Mouse (Mus musculus) heart, postnatal 0 days (tissue): ENCODE measurements around the gene Tbc1d9b. TPM values are rescaled to one million over a fixed set of nuclear protein-coding genes. Genes with fewer than 3 reads are reported as not detected.

Experiments
- ATAC-seq: fragments of 200-750 bp; cut with Nextera tagmentation; 2 replicates; pipeline ENCODE4 v1.8.0; 2017; ENCODE audit warnings: low read depth, moderate number of reproducible peaks, moderate library complexity; ENCODE audit not compliant: insufficient read depth
- DNase-seq: peaks from one replicate; pipeline ENCODE4 v3.0.0-alpha.2; 2016; ENCODE audit warnings: low spot score
- H3K27ac ChIP-seq: fragments of 300-500 bp; sonication (generic); 2 replicates; pipeline ENCODE4 v1.5.1; 2014; ENCODE audit warnings: low read depth, mild to moderate bottlenecking
- H3K27me3 ChIP-seq: fragments of 300-500 bp; sonication (generic); 2 replicates; pipeline ENCODE4 v1.6.1; 2014; ENCODE audit warnings: low read length, mixed read lengths; ENCODE audit not compliant: control insufficient read depth, insufficient read depth
- H3K36me3 ChIP-seq: fragments of 300-500 bp; sonication (generic); replicated peaks from 2 replicates; pipeline ENCODE4 v1.6.1; 2014; ENCODE audit warnings: low read length, mixed read lengths; ENCODE audit not compliant: control insufficient read depth, insufficient read depth
- H3K4me1 ChIP-seq: fragments of 300-500 bp; sonication (generic); 2 replicates; pipeline ENCODE4 v1.6.1; 2014; ENCODE audit warnings: antibody characterized with exemption; ENCODE audit not compliant: control insufficient read depth, insufficient read depth
- H3K4me2 ChIP-seq: fragments of 300-500 bp; sonication (generic); 2 replicates; pipeline ENCODE4 v1.6.1; 2014; ENCODE audit warnings: low read depth, mild to moderate bottlenecking, low read length, moderate library complexity
- H3K4me3 ChIP-seq: fragments of 300-500 bp; sonication (generic); 2 replicates; pipeline ENCODE4 v1.5.1; 2014; ENCODE audit warnings: low read depth, low read length
- H3K9ac ChIP-seq: fragments of 300-500 bp; sonication (generic); replicated peaks from 2 replicates; pipeline ENCODE4 v1.6.1; 2014; ENCODE audit warnings: low read depth, low read length, mixed read lengths
- H3K9me3 ChIP-seq: fragments of 300-500 bp; sonication (generic); replicated peaks from 2 replicates; pipeline ENCODE4 v1.6.1; 2016; ENCODE audit warnings: low read length; ENCODE audit not compliant: control insufficient read depth
- CTCF ChIP-seq: IDR thresholded peaks from 2 replicates; pipeline ENCODE4 v1.5.1; 2016; ENCODE audit warnings: antibody characterized with exemption, control low read depth, low read depth
- EP300 ChIP-seq: IDR thresholded peaks from 2 replicates; pipeline ENCODE4 v1.6.1; 2016; ENCODE audit warnings: antibody characterized with exemption, low read depth
- WGBS: fragments of 180-500 bp; shearing (Covaris S2); extraction: QIAGEN DNeasy Blood & Tissue Kit; methylation state at CpG from one replicate; pipeline ENCODE4 v1.1.7; 2014; 5-methylcytosine and 5-hydroxymethylcytosine counted together
- polyA plus RNA-seq: library from polyadenylated mRNA; unstranded; fragments of >200 nt; fragmentation: Nextera tagmentation; extraction: Ambion mirVana; gene quantifications from 2 replicates; pipeline ENCODE4 v1.2.1, GENCODE M21; 2015
- total RNA-seq: library from RNA; depleted of rRNA; stranded (reverse); fragments of >200 nt; gene quantifications from 2 replicates; pipeline ENCODE4 v1.2.3, GENCODE M21; 2014; ENCODE audit warnings: low replicate concordance; rRNA removed

The Tbc1d9b gene
- total and polyA plus RNA-seq, 2 experiments from 2014 or later = 18.4 to 37.6 TPM

DNA sequence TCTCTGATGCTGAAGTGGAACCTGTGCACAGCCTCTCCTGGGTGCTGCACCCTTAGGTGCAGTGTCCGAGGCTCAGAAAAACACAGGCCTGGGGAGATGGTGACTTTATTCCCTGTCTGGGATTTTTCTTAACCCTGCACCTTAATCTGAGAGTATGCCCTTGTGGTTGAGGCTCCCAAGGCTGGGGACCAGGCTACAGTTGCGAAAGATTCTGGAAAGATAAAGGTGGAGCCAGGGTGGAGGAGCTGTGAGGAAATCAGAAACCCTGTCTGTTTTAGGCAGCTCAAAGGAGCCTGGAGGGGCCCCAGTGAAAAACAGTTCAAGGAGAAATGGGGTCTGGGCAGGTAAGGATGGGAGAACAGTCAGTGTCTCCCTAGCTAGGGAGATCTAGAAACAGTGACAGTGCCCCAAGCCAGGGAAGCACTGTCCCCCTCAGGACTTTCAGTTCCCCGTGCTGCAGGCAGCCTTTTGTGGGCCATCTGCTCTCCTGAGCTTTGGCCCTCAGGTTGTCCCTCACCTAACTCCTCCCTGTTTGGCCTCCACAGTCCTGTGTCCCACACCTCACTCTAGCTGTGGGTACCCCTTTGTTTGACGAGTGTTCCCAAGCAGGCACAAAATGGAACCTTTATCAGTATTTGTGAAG is 85.6 kb downstream of the Tbc1d9b start:
- Histone ChIP-seq H3K4me1 (peaks cover 33% of the 10 kb centered on the region), H3K9me3 (no peaks in the 10 kb centered on the region), H3K4me3 (no peak overlapping the region), H3K9ac (no peak overlapping the region), H3K4me2 (no peak overlapping the region), H3K27me3 (no peaks in the 10 kb centered on the region), H3K36me3 (no peaks in the 10 kb centered on the region), H3K27ac (no peak overlapping the region)
- DNase-seq (no peak), ATAC-seq (no peak)
- WGBS = 81% methylated on average over 4 of the region's 4 CpGs
- no peak for TF ChIP-seq CTCF
- TF ChIP-seq EP300 = no peak

DNA sequence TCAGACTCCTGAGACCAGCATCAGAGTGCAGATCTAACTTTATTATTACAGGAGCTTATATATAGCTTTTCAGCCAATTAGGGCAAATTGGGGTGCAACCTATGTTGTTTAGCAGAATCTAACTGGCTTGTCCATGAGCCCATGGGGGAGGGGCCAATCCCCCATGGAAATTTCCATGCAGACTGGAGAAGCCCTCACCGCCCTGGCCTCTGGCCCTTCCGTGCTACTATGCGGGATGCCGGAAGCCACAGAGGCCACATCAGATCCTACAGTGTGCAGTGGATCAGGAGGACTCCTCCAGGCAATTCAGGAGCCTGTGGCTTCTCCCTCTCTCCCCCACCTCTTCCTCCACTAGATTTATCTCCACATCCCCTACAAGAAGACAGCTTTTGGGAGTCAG is 86.6 kb downstream of the Tbc1d9b start:
- H3K4me2 ChIP-seq = no peak overlapping the region
- no peaks in the 10 kb centered on the region for H3K9me3 ChIP-seq
- 41% methylated on average over 4 of the region's 4 CpGs for WGBS
- H3K27ac ChIP-seq = no peak overlapping the region
- no peak overlapping the region for H3K9ac ChIP-seq
- no peaks in the 10 kb centered on the region for H3K27me3 ChIP-seq
- no peak overlapping the region for H3K4me3 ChIP-seq
- ATAC-seq = no peak
- H3K4me1 ChIP-seq = peaks cover 23% of the 10 kb centered on the region
- no peak for DNase-seq
- TF ChIP-seq EP300 (no peak), CTCF (no peak)
- H3K36me3 ChIP-seq = no peaks in the 10 kb centered on the region

DNA sequence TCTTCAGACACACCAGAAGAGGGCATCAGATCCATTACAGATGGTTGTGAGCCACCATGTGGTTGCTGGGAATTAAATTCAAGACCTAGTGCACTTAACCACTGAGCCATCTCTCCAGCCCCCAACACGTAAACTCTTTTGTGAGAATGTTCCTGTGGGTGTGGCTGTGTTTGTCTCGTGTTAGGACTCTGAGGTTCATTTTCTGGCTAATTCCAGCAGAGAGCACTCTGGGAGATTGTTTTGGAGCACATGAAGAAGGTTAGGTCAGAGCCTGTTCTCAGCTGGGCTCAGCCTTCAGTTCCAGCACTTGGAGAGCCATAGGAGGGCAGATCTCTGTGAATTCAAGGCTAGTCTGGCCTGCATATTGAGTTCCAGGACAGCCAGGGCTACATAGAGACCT is 88.6 kb downstream of the Tbc1d9b start:
- Histone ChIP-seq H3K4me2 (no peak overlapping the region), H3K4me3 (no peak overlapping the region), H3K4me1 (peaks cover 11% of the 10 kb centered on the region), H3K27me3 (no peaks in the 10 kb centered on the region), H3K36me3 (no peaks in the 10 kb centered on the region), H3K9me3 (no peaks in the 10 kb centered on the region), H3K9ac (no peak overlapping the region), H3K27ac (no peak overlapping the region)
- no peak for DNase-seq
- TF ChIP-seq EP300 (no peak), CTCF (no peak)
- WGBS = 66% methylated on average over 2 of the region's 2 CpGs
- ATAC-seq = no peak

Other genes with a start within 250 kb of the Tbc1d9b start
- 1.7 TPM in 1 of 2 replicates, not detected in the other for gene Rasgef1c, start 229.6 kb upstream of the Tbc1d9b start, total RNA-seq
- gene Rasgef1c, start 229.6 kb upstream of the Tbc1d9b start, polyA plus RNA-seq = not detected in 2 replicates
- 32.7 and 47.6 TPM in 2 replicates for gene Rnf130, start 106.0 kb upstream of the Tbc1d9b start, total RNA-seq
- 42.3 and 46.1 TPM in 2 replicates for gene Rnf130, start 106.0 kb upstream of the Tbc1d9b start, polyA plus RNA-seq
- 6.3 and 18.6 TPM in 2 replicates for gene Mrnip, start 43.0 kb downstream of the Tbc1d9b start, total RNA-seq
- gene Mrnip, start 43.0 kb downstream of the Tbc1d9b start, polyA plus RNA-seq = 7.7 and 7.9 TPM in 2 replicates
- 236 and 249 TPM in 2 replicates for gene Sqstm1, start 79.4 kb downstream of the Tbc1d9b start, total RNA-seq
- gene Sqstm1, start 79.4 kb downstream of the Tbc1d9b start, polyA plus RNA-seq = 244 and 267 TPM in 2 replicates
- 69.2 and 90.6 TPM in 2 replicates for gene Mgat4b, start 79.5 kb downstream of the Tbc1d9b start, total RNA-seq
- gene Mgat4b, start 79.5 kb downstream of the Tbc1d9b start, polyA plus RNA-seq = 39.4 and 39.6 TPM in 2 replicates
- 5.1 TPM in 1 of 2 replicates, not detected in the other for gene Ltc4s, start 107.2 kb downstream of the Tbc1d9b start, total RNA-seq
- 2.2 TPM in 2 replicates for gene Ltc4s, start 107.2 kb downstream of the Tbc1d9b start, polyA plus RNA-seq
- gene Maml1, start 160.9 kb downstream of the Tbc1d9b start, total RNA-seq = 10.4 and 18.2 TPM in 2 replicates
- 1.9 and 2.2 TPM in 2 replicates for gene Maml1, start 160.9 kb downstream of the Tbc1d9b start, polyA plus RNA-seq
- 120 and 167 TPM in 2 replicates for gene Canx, start 194.3 kb downstream of the Tbc1d9b start, total RNA-seq
- 159 and 168 TPM in 2 replicates for gene Canx, start 194.3 kb downstream of the Tbc1d9b start, polyA plus RNA-seq
- not detected in 2 replicates for gene Cby3, start 223.1 kb downstream of the Tbc1d9b start, total RNA-seq
- 0.18 TPM in 1 of 2 replicates, not detected in the other for gene Cby3, start 223.1 kb downstream of the Tbc1d9b start, polyA plus RNA-seq
- 75.1 and 76.4 TPM in 2 replicates for gene Hnrnph1, start 245.6 kb downstream of the Tbc1d9b start, total RNA-seq
- gene Hnrnph1, start 245.6 kb downstream of the Tbc1d9b start, polyA plus RNA-seq = 106 and 117 TPM in 2 replicates